15 mouse cellular contexts compared by ENCODE assay signal in the genomic region with DNA sequence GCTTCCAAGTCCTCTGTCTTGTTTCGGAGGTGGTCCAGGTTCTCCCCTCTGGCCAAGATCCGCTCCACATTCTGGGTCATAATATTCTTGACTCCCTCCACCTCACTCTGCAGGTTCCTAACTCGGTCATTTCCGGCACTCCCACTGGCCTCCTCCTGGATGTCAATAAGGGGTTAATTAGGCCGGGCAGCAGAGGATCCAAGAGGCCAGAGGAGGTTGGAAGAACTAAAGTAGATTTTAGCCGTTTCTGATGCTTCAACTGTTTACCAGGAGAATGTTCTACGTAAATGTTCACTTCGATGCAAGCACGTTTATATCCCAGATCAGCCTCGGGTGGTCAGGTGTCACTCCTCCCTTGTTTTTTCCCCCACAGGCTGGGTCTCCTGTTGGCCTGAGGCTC. TPM values are rescaled to one million over a fixed set of nuclear protein-coding genes. Genes with fewer than 3 reads are reported as not detected.
DNase-seq lines count a peak whose midpoint lies in the region; ATAC-seq and TF ChIP-seq lines count a peak whose summit lies in the region.
"Had no signal": no experiment of that assay in that cellular context is flagged by ENCODE, and none has a peak within 500 bp of the region (broad histone marks: within the 10 kb centered on the region; RNA-seq: fewer than 3 reads in every experiment).

No protein-coding gene starts in this region.

- no peaks in the 10 kb centered on the region for H3K27me3 ChIP-seq in heart, embryonic 10.5 days (ENCODE audit: insufficient read depth, poor library complexity, severe bottlenecking)
- H3K27me3 ChIP-seq in heart, adult 2 months (ENCODE audit: control insufficient read depth, insufficient read depth, low read length) = no peaks in the 10 kb centered on the region
- no peaks in the 10 kb centered on the region for H3K27me3 ChIP-seq in liver, embryonic 11.5 days (replicated peaks; ENCODE audit: control insufficient read depth, insufficient read depth, low read length)
- no peaks in the 10 kb centered on the region for H3K27me3 ChIP-seq in intestine, embryonic 15.5 days (replicated peaks)
- no peaks in the 10 kb centered on the region for H3K27me3 ChIP-seq in liver, embryonic 15.5 days
- H3K27me3 ChIP-seq in neural tube, embryonic 15.5 days (replicated peaks) = peaks cover 21% of the 10 kb centered on the region
- H3K27me3 ChIP-seq: embryonic facial prominence, embryonic 15.5 days had no signal

- no peak for TF ChIP-seq CTCF in heart, adult 2 months (IDR thresholded peaks at IDR 0.05)

- peaks cover 39% of the 10 kb centered on the region for H3K4me1 ChIP-seq in heart, embryonic 10.5 days
- peaks cover 6% of the 10 kb centered on the region for H3K4me1 ChIP-seq in heart, adult 2 months (ENCODE audit: control insufficient read depth, insufficient read depth, low read length)
- peaks cover 51% of the 10 kb centered on the region for H3K4me1 ChIP-seq in liver, embryonic 11.5 days (replicated peaks; ENCODE audit: control insufficient read depth, insufficient read depth, low read length)
- H3K4me1 ChIP-seq in intestine, embryonic 15.5 days (replicated peaks) = peaks cover 24% of the 10 kb centered on the region
- peaks cover 78% of the 10 kb centered on the region for H3K4me1 ChIP-seq in liver, embryonic 15.5 days (replicated peaks)
- H3K4me1 ChIP-seq in neural tube, embryonic 15.5 days = peaks cover 12% of the 10 kb centered on the region

- intact Hi-C loops in heart, adult 2 months (cut with DNase I) = no loop called here

- peak overlapping the region; percentile 69 for H3K4me2 ChIP-seq in liver, embryonic 11.5 days
- H3K4me2 ChIP-seq in intestine, embryonic 15.5 days (replicated peaks) = peak overlapping the region; percentile 74
- H3K4me2 ChIP-seq in liver, embryonic 15.5 days = peak overlapping the region; percentile 84
- H3K4me2 ChIP-seq in neural tube, embryonic 15.5 days = no peak overlapping the region
- H3K4me2 ChIP-seq: hindbrain, embryonic 15.5 days had no signal

- no peak for ATAC-seq in liver, embryonic 11.5 days (replicated peaks; ENCODE audit: low FRiP score)
- ATAC-seq in intestine, embryonic 15.5 days = no peak
- no peak for ATAC-seq in liver, embryonic 15.5 days (ENCODE audit: insufficient read depth)
- no peak for ATAC-seq in neural tube, embryonic 15.5 days (ENCODE audit: low FRiP score)
- ATAC-seq: midbrain, embryonic 16.5 days had no signal

- no peaks in the 10 kb centered on the region for H3K79me2 ChIP-seq in heart, adult 2 months (replicated peaks; ENCODE audit: control insufficient read depth, insufficient read depth, low read length)

- no peak overlapping the region for H3K9ac ChIP-seq in heart, adult 2 months (ENCODE audit: low read depth, low read length)
- peak overlapping the region; percentile 88 for H3K9ac ChIP-seq in liver, embryonic 11.5 days (ENCODE audit: low read depth, low read length)
- 0 out of 2 replicates have a peak overlapping the region, but pooled peaks have one; percentile 79 for H3K9ac ChIP-seq in intestine, embryonic 15.5 days
- peak overlapping the region; percentile 92 for H3K9ac ChIP-seq in liver, embryonic 15.5 days
- no peak overlapping the region for H3K9ac ChIP-seq in neural tube, embryonic 15.5 days (replicated peaks)
- H3K9ac ChIP-seq: embryonic facial prominence, embryonic 15.5 days; hindbrain, embryonic 15.5 days had no signal

- H3K9me3 ChIP-seq in heart, embryonic 10.5 days = no peaks in the 10 kb centered on the region
- H3K9me3 ChIP-seq in liver, embryonic 11.5 days (ENCODE audit: control insufficient read depth, low read length) = no peaks in the 10 kb centered on the region
- H3K9me3 ChIP-seq in intestine, embryonic 15.5 days = no peaks in the 10 kb centered on the region
- no peaks in the 10 kb centered on the region for H3K9me3 ChIP-seq in liver, embryonic 15.5 days (replicated peaks)
- no peaks in the 10 kb centered on the region for H3K9me3 ChIP-seq in neural tube, embryonic 15.5 days (replicated peaks)
- H3K9me3 ChIP-seq: embryonic facial prominence, embryonic 15.5 days; hindbrain, embryonic 15.5 days had no signal

- WGBS in heart, embryonic 10.5 days = 64% methylated on average over 10 of the region's 10 CpGs
- WGBS in heart, adult 2 months = 71% methylated on average over 10 of the region's 10 CpGs
- 64% methylated on average over 10 of the region's 10 CpGs for WGBS in liver, embryonic 11.5 days
- 67% methylated on average over 10 of the region's 10 CpGs for whole genome bisulfite sequencing in intestine, embryonic 15.5 days
- WGBS in liver, embryonic 15.5 days (ENCODE audit: insufficient replicate concordance) = 48% methylated on average over 10 of the region's 10 CpGs
- WGBS in neural tube, embryonic 15.5 days = 72% methylated on average over 10 of the region's 10 CpGs

- no peak for DNase-seq in heart, embryonic 10.5 days (ENCODE audit: low spot score)
- no peak for DNase-seq in heart, adult 2 months
- DNase-seq in liver, embryonic 11.5 days (ENCODE audit: low spot score) = no peak
- no peak for DNase-seq in liver
- no peak for DNase-seq in frontal cortex, postnatal 25 days (ENCODE audit: low spot score in 2 of 2)
- DNase-seq: adrenal gland, postnatal 25 days; kidney, postnatal 36 days; lung, postnatal 10 days; thymus, postnatal 14 days had no signal

- H3K4me3 ChIP-seq in heart, embryonic 10.5 days = no peak overlapping the region
- H3K4me3 ChIP-seq in heart, adult 2 months = no peak overlapping the region
- H3K4me3 ChIP-seq in liver, embryonic 11.5 days (ENCODE audit: low read depth, low read length) = peak overlapping the region; percentile 77
- H3K4me3 ChIP-seq in intestine, embryonic 15.5 days (replicated peaks) = no peak overlapping the region
- peak overlapping the region; percentile 79 for H3K4me3 ChIP-seq in liver, embryonic 15.5 days (replicated peaks)
- H3K4me3 ChIP-seq in neural tube, embryonic 15.5 days (replicated peaks) = no peak overlapping the region
- H3K4me3 ChIP-seq: hindbrain, embryonic 15.5 days had no signal

- no peak for TF ChIP-seq POLR2A in heart, adult 2 months (IDR thresholded peaks at IDR 0.05; ENCODE audit: insufficient read depth, low read depth, low read length)

- peak overlapping the region; percentile 97 for H3K27ac ChIP-seq in heart, embryonic 10.5 days
- H3K27ac ChIP-seq in heart, adult 2 months = no peak overlapping the region; the same call in 1 of the 2 replicates
- peak overlapping the region; percentile 100 for H3K27ac ChIP-seq in liver, embryonic 11.5 days (ENCODE audit: low read depth, low read length)
- no peak overlapping the region for H3K27ac ChIP-seq in intestine, embryonic 15.5 days
- H3K27ac ChIP-seq in liver, embryonic 15.5 days (replicated peaks) = peak overlapping the region; percentile 100
- no peak overlapping the region for H3K27ac ChIP-seq in neural tube, embryonic 15.5 days (replicated peaks)
- H3K27ac ChIP-seq: embryonic facial prominence, embryonic 15.5 days; hindbrain, embryonic 15.5 days had no signal

- no peak for TF ChIP-seq EP300 in heart, adult 2 months (IDR thresholded peaks at IDR 0.05; ENCODE audit: insufficient read depth, low read depth, low read length)

- H3K36me3 ChIP-seq in heart, embryonic 10.5 days = peaks cover 36% of the 10 kb centered on the region
- H3K36me3 ChIP-seq in heart, adult 2 months (ENCODE audit: control insufficient read depth, insufficient read depth, low read length) = no peaks in the 10 kb centered on the region
- peaks cover 7% of the 10 kb centered on the region; the same call in 1 of the 2 replicates for H3K36me3 ChIP-seq in liver, embryonic 11.5 days (ENCODE audit: control insufficient read depth, insufficient read depth, low read length)
- peaks cover 8% of the 10 kb centered on the region; the same call in 1 of the 2 replicates for H3K36me3 ChIP-seq in intestine, embryonic 15.5 days
- peaks cover 56% of the 10 kb centered on the region for H3K36me3 ChIP-seq in liver, embryonic 15.5 days (replicated peaks)
- no peaks in the 10 kb centered on the region for H3K36me3 ChIP-seq in neural tube, embryonic 15.5 days
- H3K36me3 ChIP-seq: hindbrain, embryonic 15.5 days had no signal

RNA-seq across cellular contexts. Expression of gene Vamp8, which starts 2.2 kb away (rescaled TPM):
- 130 and 137 TPM in 2 replicates for polyA plus RNA-seq in heart, embryonic 10.5 days (2016; fragmentation: Nextera tagmentation; extraction: Ambion mirVana)
- 10 to 100 TPM; 69.3 to 78.8 TPM for total RNA-seq in heart, adult 2 months (2021)
- 85.6 and 112 TPM in 2 replicates for polyA plus RNA-seq in heart, adult 2 months (2012; rRNA removed)
- polyA plus RNA-seq in liver, embryonic 11.5 days (2014; fragmentation: Nextera tagmentation; extraction: Ambion mirVana) = 265 and 274 TPM in 2 replicates
- 193 and 229 TPM in 2 replicates for polyA plus RNA-seq in intestine, embryonic 15.5 days (2015; fragmentation: Nextera tagmentation; extraction: Ambion mirVana)
- 239 and 242 TPM in 2 replicates for polyA plus RNA-seq in liver, embryonic 15.5 days (2015; fragmentation: Nextera tagmentation; extraction: Ambion mirVana)
- polyA plus RNA-seq in neural tube, embryonic 15.5 days (2015; fragmentation: Nextera tagmentation; extraction: Ambion mirVana) = 19.1 and 52.7 TPM in 2 replicates

RNA-seq across cellular contexts. Expression of gene Vamp5, which starts 8.0 kb away (rescaled TPM):
- 40.5 and 44.7 TPM in 2 replicates for polyA plus RNA-seq in heart, embryonic 10.5 days (2016; fragmentation: Nextera tagmentation; extraction: Ambion mirVana)
- total RNA-seq in heart, adult 2 months (2021) = 10 to 100 TPM; 49.3 to 58.3 TPM
- polyA plus RNA-seq in heart, adult 2 months (2012; rRNA removed) = 99.6 and 116 TPM in 2 replicates
- 164 and 181 TPM in 2 replicates for polyA plus RNA-seq in liver, embryonic 11.5 days (2014; fragmentation: Nextera tagmentation; extraction: Ambion mirVana)
- 19.2 and 19.4 TPM in 2 replicates for polyA plus RNA-seq in intestine, embryonic 15.5 days (2015; fragmentation: Nextera tagmentation; extraction: Ambion mirVana)
- polyA plus RNA-seq in liver, embryonic 15.5 days (2015; fragmentation: Nextera tagmentation; extraction: Ambion mirVana) = 66.2 and 67.1 TPM in 2 replicates
- 20.4 and 25.7 TPM in 2 replicates for polyA plus RNA-seq in neural tube, embryonic 15.5 days (2015; fragmentation: Nextera tagmentation; extraction: Ambion mirVana)

RNA-seq across cellular contexts. Expression of gene Rnf181, which starts 21.5 kb away (rescaled TPM):
- 119 and 127 TPM in 2 replicates for polyA plus RNA-seq in heart, embryonic 10.5 days (2016; fragmentation: Nextera tagmentation; extraction: Ambion mirVana)
- 10 to 100 TPM; 36.0 to 40.7 TPM for total RNA-seq in heart, adult 2 months (2021)
- polyA plus RNA-seq in heart, adult 2 months (2012; rRNA removed) = 44.0 and 56.6 TPM in 2 replicates
- 106 and 112 TPM in 2 replicates for polyA plus RNA-seq in liver, embryonic 11.5 days (2014; fragmentation: Nextera tagmentation; extraction: Ambion mirVana)
- 122 and 133 TPM in 2 replicates for polyA plus RNA-seq in intestine, embryonic 15.5 days (2015; fragmentation: Nextera tagmentation; extraction: Ambion mirVana)
- polyA plus RNA-seq in liver, embryonic 15.5 days (2015; fragmentation: Nextera tagmentation; extraction: Ambion mirVana) = 82.5 and 88.5 TPM in 2 replicates
- polyA plus RNA-seq in neural tube, embryonic 15.5 days (2015; fragmentation: Nextera tagmentation; extraction: Ambion mirVana) = 145 and 147 TPM in 2 replicates

RNA-seq across cellular contexts. Expression of gene Ggcx, which starts 25.8 kb away (rescaled TPM):
- 28.6 and 29.2 TPM in 2 replicates for polyA plus RNA-seq in heart, embryonic 10.5 days (2016; fragmentation: Nextera tagmentation; extraction: Ambion mirVana)
- total RNA-seq in heart, adult 2 months (2021) = 10 to 100 TPM; 30.4 to 32.5 TPM
- 19.3 and 26.1 TPM in 2 replicates for polyA plus RNA-seq in heart, adult 2 months (2012; rRNA removed)
- 24.1 and 26.9 TPM in 2 replicates for polyA plus RNA-seq in liver, embryonic 11.5 days (2014; fragmentation: Nextera tagmentation; extraction: Ambion mirVana)
- polyA plus RNA-seq in intestine, embryonic 15.5 days (2015; fragmentation: Nextera tagmentation; extraction: Ambion mirVana) = 23.8 and 23.9 TPM in 2 replicates
- polyA plus RNA-seq in liver, embryonic 15.5 days (2015; fragmentation: Nextera tagmentation; extraction: Ambion mirVana) = 27.5 and 29.8 TPM in 2 replicates
- polyA plus RNA-seq in neural tube, embryonic 15.5 days (2015; fragmentation: Nextera tagmentation; extraction: Ambion mirVana) = 19.0 and 23.2 TPM in 2 replicates

RNA-seq across cellular contexts. Expression of gene Tmem150a, which starts 33.0 kb away (rescaled TPM):
- 15.7 and 24.9 TPM in 2 replicates for polyA plus RNA-seq in heart, embryonic 10.5 days (2016; fragmentation: Nextera tagmentation; extraction: Ambion mirVana)
- 10 to 100 TPM; 22.7 to 22.8 TPM for total RNA-seq in heart, adult 2 months (2021)
- 79.2 and 86.9 TPM in 2 replicates for polyA plus RNA-seq in heart, adult 2 months (2012; rRNA removed)
- polyA plus RNA-seq in liver, embryonic 11.5 days (2014; fragmentation: Nextera tagmentation; extraction: Ambion mirVana) = 39.5 and 40.3 TPM in 2 replicates
- 11.3 and 14.4 TPM in 2 replicates for polyA plus RNA-seq in intestine, embryonic 15.5 days (2015; fragmentation: Nextera tagmentation; extraction: Ambion mirVana)
- 52.0 and 62.6 TPM in 2 replicates for polyA plus RNA-seq in liver, embryonic 15.5 days (2015; fragmentation: Nextera tagmentation; extraction: Ambion mirVana)
- 21.2 and 21.5 TPM in 2 replicates for polyA plus RNA-seq in neural tube, embryonic 15.5 days (2015; fragmentation: Nextera tagmentation; extraction: Ambion mirVana)

Comparison
In these comparisons a context has a peak if more than half of its experiments do, and no peak if none do; other contexts are left out.
1. H3K27ac ChIP-seq: peak in heart, embryonic 10.5 days (single experiment), liver, embryonic 11.5 days (single experiment) and liver, embryonic 15.5 days (single experiment); none in heart, adult 2 months (single experiment), intestine, embryonic 15.5 days (single experiment) and neural tube, embryonic 15.5 days (single experiment).
2. H3K4me3 ChIP-seq: peak in liver, embryonic 11.5 days (single experiment) and liver, embryonic 15.5 days (single experiment); none in heart, embryonic 10.5 days (single experiment), heart, adult 2 months (single experiment), intestine, embryonic 15.5 days (single experiment) and neural tube, embryonic 15.5 days (single experiment).
3. H3K9ac ChIP-seq: peak in liver, embryonic 11.5 days (single experiment), intestine, embryonic 15.5 days (single experiment) and liver, embryonic 15.5 days (single experiment); none in heart, adult 2 months (single experiment) and neural tube, embryonic 15.5 days (single experiment).